Mouse (Mus musculus) limb, embryonic 12.5 days (tissue): ENCODE data around the gene Pde6d. TPM values are rescaled to one million over a fixed set of nuclear protein-coding genes. Genes with fewer than 3 reads are reported as not detected.

Source experiments
- ATAC-seq: fragments of 200-750 bp; cut with Nextera tagmentation; 2 replicates; pipeline ENCODE4 v1.8.0; 2017; ENCODE audit warnings: low read depth, moderate TSS enrichment; ENCODE audit not compliant: insufficient number of reproducible peaks, insufficient read depth, low FRiP score, low TSS enrichment
- H3K27ac ChIP-seq: fragments of 300-500 bp; sonication (generic); 2 replicates; pipeline ENCODE4 v1.5.1; 2016; ENCODE audit warnings: mild to moderate bottlenecking, moderate library complexity
- H3K27me3 ChIP-seq: fragments of 300-500 bp; sonication (generic); 2 replicates; pipeline ENCODE4 v1.6.1; 2016; ENCODE audit warnings: mild to moderate bottlenecking, moderate library complexity
- H3K36me3 ChIP-seq: fragments of 300-500 bp; sonication (generic); 2 replicates; pipeline ENCODE4 v1.6.1; 2016; ENCODE audit warnings: mild to moderate bottlenecking, moderate library complexity
- H3K4me1 ChIP-seq: fragments of 300-500 bp; sonication (generic); replicated peaks from 2 replicates; pipeline ENCODE4 v1.6.1; 2016
- H3K4me2 ChIP-seq: fragments of 300-500 bp; sonication (generic); 2 replicates; pipeline ENCODE4 v1.6.1; 2016; ENCODE audit warnings: mild to moderate bottlenecking, moderate library complexity
- H3K4me3 ChIP-seq: fragments of 300-500 bp; sonication (generic); replicated peaks from 2 replicates; pipeline ENCODE4 v1.5.1; 2016; ENCODE audit warnings: mild to moderate bottlenecking
- H3K9ac ChIP-seq: fragments of 300-500 bp; sonication (generic); replicated peaks from 2 replicates; pipeline ENCODE4 v1.6.1; 2016; ENCODE audit warnings: mild to moderate bottlenecking, moderate library complexity
- H3K9me3 ChIP-seq: fragments of 300-500 bp; sonication (generic); 2 replicates; pipeline ENCODE4 v1.6.1; 2016; ENCODE audit warnings: mild to moderate bottlenecking, moderate library complexity
- WGBS: fragments of 180-500 bp; shearing (Covaris S2); methylation state at CpG from one replicate; pipeline ENCODE4 v1.1.7; 2016; 5-methylcytosine and 5-hydroxymethylcytosine counted together
- polyA plus RNA-seq: library from polyadenylated mRNA; unstranded; fragments of >200 nt; fragmentation: Nextera tagmentation; extraction: Ambion mirVana; gene quantifications from 2 replicates; pipeline ENCODE4 v1.2.1, GENCODE M21; 2016

Gene Pde6d
- polyA plus RNA-seq, 1 experiment from 2014 or later, result 90.7 TPM

DNA sequence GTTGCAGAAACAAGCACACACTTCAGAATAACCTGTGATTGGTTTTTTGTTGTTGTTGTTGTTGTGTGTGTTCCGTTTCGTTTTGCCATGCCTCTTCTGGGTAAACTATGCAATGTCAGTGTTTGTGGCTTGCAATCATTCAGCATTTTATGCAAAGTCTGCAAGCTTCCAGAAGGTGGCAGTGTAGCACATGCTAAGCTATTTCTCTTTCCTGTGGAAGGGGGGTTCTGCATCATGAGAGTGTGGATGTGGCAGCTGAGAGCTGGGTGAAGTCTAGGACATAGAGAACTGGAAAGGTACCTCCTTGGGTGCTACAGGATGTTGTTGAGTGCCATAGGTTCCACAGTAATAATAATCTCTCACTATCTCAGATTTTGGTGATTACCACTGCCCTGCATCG, 16.1 kb upstream of the Pde6d start:
- Histone ChIP-seq H3K27ac (no peak overlapping the region), H3K36me3 (peaks cover 95% of the 10 kb centered on the region), H3K9me3 (no peaks in the 10 kb centered on the region), H3K4me2 (no peak overlapping the region), H3K27me3 (no peaks in the 10 kb centered on the region), H3K4me3 (no peak overlapping the region), H3K4me1 (peaks cover 6% of the 10 kb centered on the region; the same call in 1 of the 2 replicates), H3K9ac (no peak overlapping the region)
- 73% methylated on average over 3 of the region's 3 CpGs for WGBS
- ATAC-seq, result no peak; the same call in 1 of the 2 replicates

- no peak overlapping the region for H3K4me3 ChIP-seq
- H3K9me3 ChIP-seq, result no peaks in the 10 kb centered on the region
- H3K27ac ChIP-seq, result no peak overlapping the region
- no peak for ATAC-seq
- no peaks in the 10 kb centered on the region for H3K27me3 ChIP-seq
- WGBS, result 91% methylated on average over 6 of the region's 6 CpGs
- peaks cover 6% of the 10 kb centered on the region; the same call in 1 of the 2 replicates for H3K4me1 ChIP-seq
- no peak overlapping the region for H3K4me2 ChIP-seq
- no peak overlapping the region for H3K9ac ChIP-seq
- peaks cover 94% of the 10 kb centered on the region for H3K36me3 ChIP-seq
These were observed 14.1 kb upstream of the Pde6d start for GRCm38 (mm10) chr1:86596512-86596911.

GRCm38 (mm10) chr1:86595315-86595714, 12.9 kb upstream of the Pde6d start:
- ATAC-seq, result no peak

GRCm38 (mm10) chr1:86594539-86594938, 12.1 kb upstream of the Pde6d start:
- Histone ChIP-seq H3K27me3 (no peaks in the 10 kb centered on the region), H3K27ac (no peak overlapping the region), H3K4me2 (no peak overlapping the region), H3K4me3 (no peak overlapping the region), H3K9ac (no peak overlapping the region), H3K9me3 (no peaks in the 10 kb centered on the region), H3K4me1 (peaks cover 6% of the 10 kb centered on the region; the same call in 1 of the 2 replicates), H3K36me3 (peaks cover 90% of the 10 kb centered on the region)
- WGBS, result 94% methylated on average over 7 of the region's 7 CpGs
- ATAC-seq, result no peak

More at GRCm38 (mm10) chr1:86595315-86595714, 12.9 kb upstream of the Pde6d start:
- H3K4me3 ChIP-seq, result no peak overlapping the region
- H3K4me2 ChIP-seq, result no peak overlapping the region
- no peaks in the 10 kb centered on the region for H3K9me3 ChIP-seq
- no peaks in the 10 kb centered on the region for H3K27me3 ChIP-seq
- peaks cover 6% of the 10 kb centered on the region; the same call in 1 of the 2 replicates for H3K4me1 ChIP-seq
- WGBS, result 96% methylated on average over 6 of the region's 6 CpGs
- peaks cover 91% of the 10 kb centered on the region for H3K36me3 ChIP-seq
- no peak overlapping the region for H3K27ac ChIP-seq
- H3K9ac ChIP-seq, result no peak overlapping the region

GRCm38 (mm10) chr1:86586992-86587391, 4.6 kb upstream of the Pde6d start:
- no peaks in the 10 kb centered on the region for H3K9me3 ChIP-seq
- no peak overlapping the region for H3K27ac ChIP-seq
- peak overlapping the region; percentile 93 for H3K4me3 ChIP-seq
- peak overlapping the region; percentile 82 for H3K4me2 ChIP-seq
- WGBS, result under 1% methylated on average over 26 of the region's 26 CpGs
- H3K36me3 ChIP-seq, result peaks cover 27% of the 10 kb centered on the region
- peaks cover 8% of the 10 kb centered on the region for H3K4me1 ChIP-seq
- ATAC-seq, result no peak
- H3K9ac ChIP-seq, result peak overlapping the region; percentile 82
- H3K27me3 ChIP-seq, result no peaks in the 10 kb centered on the region

DNA sequence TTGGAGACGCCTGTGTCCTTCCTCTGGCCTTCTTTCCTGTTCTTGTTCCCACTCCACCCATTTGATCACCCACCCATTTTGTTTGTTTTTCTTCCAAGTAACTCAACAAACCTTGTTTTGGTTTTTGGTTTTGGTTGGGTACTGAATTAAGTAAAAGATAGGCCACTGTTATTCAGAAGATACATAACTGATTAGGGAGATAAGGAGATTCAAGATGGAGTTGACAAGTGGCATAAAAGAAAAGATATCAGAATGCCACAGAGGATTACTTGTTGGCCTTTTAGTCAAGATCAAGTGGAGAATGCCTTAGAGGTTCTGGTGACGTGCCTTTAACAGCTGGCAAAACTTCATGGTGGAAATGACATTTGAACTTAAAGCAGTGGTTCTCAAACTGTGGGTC, 1.3 kb upstream of the Pde6d start:
- H3K9ac ChIP-seq, result no peak overlapping the region
- 76% methylated on average over 2 of the region's 2 CpGs for WGBS
- H3K4me2 ChIP-seq, result no peak overlapping the region
- peaks cover 15% of the 10 kb centered on the region for H3K4me1 ChIP-seq
- no peaks in the 10 kb centered on the region for H3K27me3 ChIP-seq
- H3K27ac ChIP-seq, result no peak overlapping the region
- no peaks in the 10 kb centered on the region for H3K9me3 ChIP-seq
- peaks cover 5% of the 10 kb centered on the region; the same call in 1 of the 2 replicates for H3K36me3 ChIP-seq
- no peak for ATAC-seq
- no peak overlapping the region for H3K4me3 ChIP-seq

DNA sequence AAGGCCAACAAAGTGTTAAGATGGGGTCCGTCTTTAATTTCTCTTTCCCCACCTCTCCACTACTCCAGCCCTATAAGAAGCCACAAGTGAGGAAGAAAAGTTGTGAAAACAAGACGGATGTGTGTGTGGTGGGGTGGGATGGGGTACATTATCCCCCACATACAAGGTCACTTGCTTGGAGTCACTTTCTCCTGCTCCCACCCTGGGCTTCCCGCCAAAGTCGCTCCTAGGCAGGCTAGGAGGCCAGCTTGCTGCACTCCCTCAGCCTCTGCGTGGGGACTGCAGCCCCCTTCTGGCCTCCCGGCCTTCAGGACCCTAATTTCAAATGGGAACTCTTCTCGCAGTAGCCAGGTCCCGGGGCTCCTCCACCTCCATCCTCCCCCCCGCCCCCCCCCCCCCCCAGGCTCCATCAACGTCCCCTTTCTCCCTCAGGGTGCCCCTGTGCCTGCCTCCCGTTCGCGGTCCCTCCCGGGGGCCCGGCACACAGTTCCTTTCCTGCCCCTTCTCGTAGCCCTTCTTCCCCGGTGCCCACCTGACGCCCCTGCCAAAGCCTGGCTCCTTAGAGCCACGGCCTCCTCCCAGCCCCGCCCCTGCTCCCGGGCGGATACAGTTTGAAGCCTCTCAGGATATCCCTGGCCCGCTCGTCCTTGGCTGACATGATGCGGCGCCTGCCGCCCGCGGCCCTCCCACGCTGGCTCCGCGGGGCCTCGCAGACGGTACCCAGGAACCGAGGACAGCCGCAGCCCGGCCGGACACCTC, 558 bp downstream of the Pde6d start:
- Histone ChIP-seq H3K4me3 (peak overlapping the region; percentile 90), H3K9ac (peak overlapping the region; percentile 80), H3K27ac (peak overlapping the region; percentile 87), H3K4me1 (peaks cover 10% of the 10 kb centered on the region), H3K27me3 (no peaks in the 10 kb centered on the region), H3K36me3 (peaks cover 5% of the 10 kb centered on the region; the same call in 1 of the 2 replicates), H3K9me3 (no peaks in the 10 kb centered on the region), H3K4me2 (peak overlapping the region; percentile 85)
- 1% methylated on average over 34 of the region's 38 CpGs for WGBS
- ATAC-seq, result peak; percentile 83

GRCm38 (mm10) chr1:86580426-86580825, 2.0 kb downstream of the Pde6d start:
- peaks cover 7% of the 10 kb centered on the region for H3K4me1 ChIP-seq
- ATAC-seq, result no peak
- 76% methylated on average over 6 of the region's 6 CpGs for WGBS
- no peaks in the 10 kb centered on the region for H3K27me3 ChIP-seq
- H3K4me2 ChIP-seq, result no peak overlapping the region
- no peak overlapping the region for H3K9ac ChIP-seq
- H3K4me3 ChIP-seq, result no peak overlapping the region
- H3K27ac ChIP-seq, result no peak overlapping the region
- H3K36me3 ChIP-seq, result peaks cover 5% of the 10 kb centered on the region; the same call in 1 of the 2 replicates
- H3K9me3 ChIP-seq, result no peaks in the 10 kb centered on the region

DNA sequence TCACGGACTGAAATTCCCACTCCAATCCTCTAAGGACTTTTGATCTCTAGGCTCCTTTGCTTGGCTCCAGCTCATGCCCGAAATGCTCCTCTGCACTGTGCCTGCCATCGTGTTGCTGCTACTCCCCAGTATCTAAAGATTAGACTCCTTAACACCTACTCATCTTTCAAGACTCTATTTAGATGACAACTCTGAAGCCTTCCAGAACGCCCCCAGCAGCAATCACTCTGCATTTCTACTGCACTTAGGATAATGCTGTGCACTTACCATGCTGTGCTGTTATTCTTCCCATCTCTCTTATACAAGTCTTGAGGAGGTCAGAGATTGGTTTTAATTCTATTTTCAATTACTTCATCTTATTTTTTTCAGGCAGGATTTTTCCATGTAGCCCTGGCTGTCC, 10.5 kb downstream of the Pde6d start:
- no peak overlapping the region for H3K4me2 ChIP-seq
- H3K27ac ChIP-seq, result no peak overlapping the region
- H3K36me3 ChIP-seq, result peaks cover 10% of the 10 kb centered on the region; the same call in 1 of the 2 replicates
- H3K9me3 ChIP-seq, result no peaks in the 10 kb centered on the region
- no peak overlapping the region for H3K4me3 ChIP-seq
- H3K27me3 ChIP-seq, result no peaks in the 10 kb centered on the region
- 76% methylated on average over 4 of the region's 4 CpGs for WGBS
- no peak overlapping the region for H3K9ac ChIP-seq
- no peaks in the 10 kb centered on the region for H3K4me1 ChIP-seq
- ATAC-seq, result no peak

DNA sequence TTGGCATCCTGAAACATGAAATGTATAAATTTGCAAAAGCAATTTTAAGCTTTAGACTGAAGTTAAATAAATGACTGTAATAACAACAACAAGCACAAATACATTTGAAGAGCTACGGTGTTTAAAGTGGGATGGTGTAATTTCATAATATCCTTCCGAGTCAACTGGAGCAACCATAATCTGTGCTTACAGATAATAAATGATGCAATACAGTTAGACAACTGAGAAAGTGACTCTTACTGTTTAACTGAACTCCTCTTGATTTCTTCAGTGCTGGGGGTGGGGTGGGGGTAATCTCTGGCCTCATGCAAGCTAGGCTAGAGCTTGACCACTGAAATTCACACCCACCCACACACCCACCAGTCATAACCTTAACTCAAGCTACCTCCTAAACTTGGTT, 11.0 kb downstream of the Pde6d start:
- WGBS, result 96% methylated on average over 2 of the region's 2 CpGs
- no peaks in the 10 kb centered on the region for H3K27me3 ChIP-seq
- no peaks in the 10 kb centered on the region for H3K9me3 ChIP-seq
- H3K4me2 ChIP-seq, result no peak overlapping the region
- peaks cover 10% of the 10 kb centered on the region; the same call in 1 of the 2 replicates for H3K36me3 ChIP-seq
- no peak overlapping the region for H3K4me3 ChIP-seq
- no peak for ATAC-seq
- no peaks in the 10 kb centered on the region for H3K4me1 ChIP-seq
- H3K9ac ChIP-seq, result no peak overlapping the region
- no peak overlapping the region for H3K27ac ChIP-seq

- WGBS, result 87% methylated on average over 2 of the region's 2 CpGs
- no peak overlapping the region for H3K27ac ChIP-seq
- no peak overlapping the region for H3K9ac ChIP-seq
These were observed 13.1 kb downstream of the Pde6d start for GRCm38 (mm10) chr1:86569292-86569860.

More at GRCm38 (mm10) chr1:86569292-86569860, 13.1 kb downstream of the Pde6d start:
- no peak for ATAC-seq
- no peaks in the 10 kb centered on the region for H3K9me3 ChIP-seq
- H3K4me2 ChIP-seq, result no peak overlapping the region
- peaks cover 11% of the 10 kb centered on the region for H3K36me3 ChIP-seq
- H3K4me3 ChIP-seq, result no peak overlapping the region
- no peaks in the 10 kb centered on the region for H3K4me1 ChIP-seq
- no peaks in the 10 kb centered on the region for H3K27me3 ChIP-seq
